Mouse (Mus musculus): ENCODE measurements around the gene Hbb-bs. TPM values are rescaled to one million over a fixed set of nuclear protein-coding genes. Genes with fewer than 3 reads are reported as not detected.
"Not testable (repeated sequence)": the region's sequence is repeated elsewhere in the genome, so short reads cannot be mapped to it uniquely, and the experiment has no call there.

Hbb-bs gene
- polyA plus RNA-seq, 1 experiment from 2014 or later: 13,531 TPM

- Histone ChIP-seq H3K4me2 (ENCODE audit: low read depth, low read length) (no peak overlapping the region), H3K4me1 (ENCODE audit: control insufficient read depth, insufficient read depth, low read length) (no peaks in the 10 kb centered on the region), H3K27me3 (replicated peaks; ENCODE audit: control insufficient read depth, insufficient read depth, low read length) (no peaks in the 10 kb centered on the region), H3K9ac (ENCODE audit: low read depth, low read length) (no peak overlapping the region), H3K9me3 (ENCODE audit: control insufficient read depth, low read length) (no peaks in the 10 kb centered on the region), H3K27ac (replicated peaks; ENCODE audit: low read depth, low read length) (no peak overlapping the region), H3K4me3 (ENCODE audit: low read depth, low read length) (no peak overlapping the region), H3K36me3 (ENCODE audit: control insufficient read depth, insufficient read depth, low read length) (no peaks in the 10 kb centered on the region)
- DNase-seq (ENCODE audit: low spot score) (no peak), ATAC-seq (ENCODE audit: low read depth) (no peak)
- WGBS: 74% methylated on average over 5 of the region's 5 CpGs
Observed at GRCm38 (mm10) chr7:103808971-103809800, 18.7 kb downstream of the Hbb-bs start.

GRCm38 (mm10) chr7:103808120-103808519, 19.8 kb downstream of the Hbb-bs start:
- H3K27me3 ChIP-seq (replicated peaks; ENCODE audit: control insufficient read depth, insufficient read depth, low read length); H3K27ac ChIP-seq (replicated peaks; ENCODE audit: low read depth, low read length); H3K4me2 ChIP-seq (ENCODE audit: low read depth, low read length); ATAC-seq (ENCODE audit: low read depth); H3K4me1 ChIP-seq (ENCODE audit: control insufficient read depth, insufficient read depth, low read length); DNase-seq (ENCODE audit: low spot score); H3K9me3 ChIP-seq (ENCODE audit: control insufficient read depth, low read length); H3K9ac ChIP-seq (ENCODE audit: low read depth, low read length); H3K4me3 ChIP-seq (ENCODE audit: low read depth, low read length); H3K36me3 ChIP-seq (ENCODE audit: control insufficient read depth, insufficient read depth, low read length): not testable (repeated sequence)
- 66% methylated on average over 2 of the region's 2 CpGs for WGBS

- 68% methylated on average over 1 of the region's 1 CpGs for WGBS
- ATAC-seq (ENCODE audit: low read depth) (no peak), DNase-seq (ENCODE audit: low spot score) (peak; percentile 26)
Observed at GRCm38 (mm10) chr7:103806856-103807255, 21.0 kb downstream of the Hbb-bs start.

GRCm38 (mm10) chr7:103792669-103793388, 35.1 kb downstream of the Hbb-bs start:
- Histone ChIP-seq H3K4me3 (ENCODE audit: low read depth, low read length) (no peak overlapping the region), H3K4me1 (ENCODE audit: control insufficient read depth, insufficient read depth, low read length) (no peaks in the 10 kb centered on the region), H3K27me3 (replicated peaks; ENCODE audit: control insufficient read depth, insufficient read depth, low read length) (no peaks in the 10 kb centered on the region), H3K9ac (ENCODE audit: low read depth, low read length) (no peak overlapping the region), H3K27ac (replicated peaks; ENCODE audit: low read depth, low read length) (no peak overlapping the region), H3K4me2 (ENCODE audit: low read depth, low read length) (no peak overlapping the region), H3K9me3 (ENCODE audit: control insufficient read depth, low read length) (no peaks in the 10 kb centered on the region), H3K36me3 (ENCODE audit: control insufficient read depth, insufficient read depth, low read length) (no peaks in the 10 kb centered on the region)
- ATAC-seq (ENCODE audit: low read depth) (no peak), DNase-seq (ENCODE audit: low spot score) (no peak)
- 20% methylated on average over 4 of the region's 4 CpGs for WGBS

More at GRCm38 (mm10) chr7:103806856-103807255, 21.0 kb downstream of the Hbb-bs start:
- Histone ChIP-seq H3K4me2 (ENCODE audit: low read depth, low read length) (no peak overlapping the region), H3K9ac (ENCODE audit: low read depth, low read length) (no peak overlapping the region), H3K9me3 (ENCODE audit: control insufficient read depth, low read length) (no peaks in the 10 kb centered on the region), H3K4me3 (ENCODE audit: low read depth, low read length) (no peak overlapping the region), H3K36me3 (ENCODE audit: control insufficient read depth, insufficient read depth, low read length) (no peaks in the 10 kb centered on the region), H3K4me1 (ENCODE audit: control insufficient read depth, insufficient read depth, low read length) (no peaks in the 10 kb centered on the region), H3K27ac (replicated peaks; ENCODE audit: low read depth, low read length) (no peak overlapping the region), H3K27me3 (replicated peaks; ENCODE audit: control insufficient read depth, insufficient read depth, low read length) (no peaks in the 10 kb centered on the region)

GRCm38 (mm10) chr7:103791721-103792120, 36.2 kb downstream of the Hbb-bs start, which contains the start of gene Olfr67:
Olfr67 (minus strand) TSS chr7:103791821.
- Histone ChIP-seq H3K27me3 (replicated peaks; ENCODE audit: control insufficient read depth, insufficient read depth, low read length) (no peaks in the 10 kb centered on the region), H3K4me3 (ENCODE audit: low read depth, low read length) (no peak within 1 kb of the TSS), H3K9me3 (ENCODE audit: control insufficient read depth, low read length) (no peaks in the 10 kb centered on the region), H3K4me1 (ENCODE audit: control insufficient read depth, insufficient read depth, low read length) (no peaks in the 10 kb centered on the region), H3K9ac (ENCODE audit: low read depth, low read length) (no peak within 1 kb of the TSS), H3K4me2 (ENCODE audit: low read depth, low read length) (no peak within 1 kb of the TSS), H3K36me3 (ENCODE audit: control insufficient read depth, insufficient read depth, low read length) (no peaks in the 10 kb centered on the region), H3K27ac (replicated peaks; ENCODE audit: low read depth, low read length) (no peak within 1 kb of the TSS)
- WGBS: 69% methylated on average over 3 of the region's 3 CpGs
- ATAC-seq (ENCODE audit: low read depth): no peak
- DNase-seq (ENCODE audit: low spot score): no peak

GRCm38 (mm10) chr7:103779598-103779997, 48.3 kb downstream of the Hbb-bs start, which contains the start of gene Olfr68:
Olfr68 (minus strand) TSS chr7:103779698.
- whole genome bisulfite sequencing: 72% methylated on average over 3 of the region's 3 CpGs
- no peak within 1 kb of the TSS for H3K4me2 ChIP-seq (ENCODE audit: low read depth, low read length)
- no peaks in the 10 kb centered on the region for H3K4me1 ChIP-seq (ENCODE audit: control insufficient read depth, insufficient read depth, low read length)
- DNase-seq (ENCODE audit: low spot score): no peak
- no peaks in the 10 kb centered on the region for H3K9me3 ChIP-seq (ENCODE audit: control insufficient read depth, low read length)
- no peak within 1 kb of the TSS for H3K4me3 ChIP-seq (ENCODE audit: low read depth, low read length)
- H3K27me3 ChIP-seq (replicated peaks; ENCODE audit: control insufficient read depth, insufficient read depth, low read length): no peaks in the 10 kb centered on the region
- H3K9ac ChIP-seq (ENCODE audit: low read depth, low read length): no peak within 1 kb of the TSS
- no peak for ATAC-seq (ENCODE audit: low read depth)
- H3K36me3 ChIP-seq (ENCODE audit: control insufficient read depth, insufficient read depth, low read length): no peaks in the 10 kb centered on the region
- H3K27ac ChIP-seq (replicated peaks; ENCODE audit: low read depth, low read length): no peak within 1 kb of the TSS

- not testable (repeated sequence) for H3K4me3 ChIP-seq (ENCODE audit: low read depth, low read length); H3K4me1 ChIP-seq (ENCODE audit: control insufficient read depth, insufficient read depth, low read length); H3K9me3 ChIP-seq (ENCODE audit: control insufficient read depth, low read length); H3K27ac ChIP-seq (replicated peaks; ENCODE audit: low read depth, low read length); H3K36me3 ChIP-seq (ENCODE audit: control insufficient read depth, insufficient read depth, low read length); ATAC-seq (ENCODE audit: low read depth); DNase-seq (ENCODE audit: low spot score); H3K9ac ChIP-seq (ENCODE audit: low read depth, low read length); H3K4me2 ChIP-seq (ENCODE audit: low read depth, low read length); H3K27me3 ChIP-seq (replicated peaks; ENCODE audit: control insufficient read depth, insufficient read depth, low read length)
- WGBS: 90% methylated on average over 3 of the region's 4 CpGs
Observed at GRCm38 (mm10) chr7:103777652-103778051, 50.2 kb downstream of the Hbb-bs start.

All from embryonic facial prominence, embryonic 14.5 days (tissue).